Mouse (Mus musculus) gastrocnemius, postnatal 14 days (tissue): ENCODE measurements at regions not wholly inside any gene's neighbourhood (a gene's known extent, or its start where the extent isn't known, plus 50 kb on each side); places are given as distances from the start of the nearest gene placed in this dataset.

Experiments
- DNase-seq: peaks from one replicate; pipeline ENCODE4 v3.0.0; 2021; ENCODE audit warnings: mixed read lengths
- intact Hi-C: fragments of 180-260 bp; cut with DNase I; formaldehyde crosslinking; loops from one replicate; pipeline ENCODE4 v1.15.1; 2025; ENCODE audit warnings: low total_unique reads

GRCm38 (mm10) chr1:182071922-182072321 is 52.1 kb upstream of the Enah start:
- no peak for DNase-seq
- intact Hi-C loops = no loop called here

GRCm38 (mm10) chr1:182073180-182073579 is 51.4 kb upstream of the Srp9 start:
- intact Hi-C loops = no loop called here
- DNase-seq = no peak

- intact Hi-C loops = no loop called here
- peak; percentile 55 for DNase-seq
Observed at GRCm38 (mm10) chr1:182074265-182074664, 50.3 kb upstream of the Srp9 start.
